Mouse (Mus musculus): ENCODE data around the gene Rnf114. TPM values are rescaled to one million over a fixed set of nuclear protein-coding genes. Genes with fewer than 3 reads are reported as not detected.

The Rnf114 gene
- polyA plus RNA-seq, 1 experiment, result 116 TPM

DNA sequence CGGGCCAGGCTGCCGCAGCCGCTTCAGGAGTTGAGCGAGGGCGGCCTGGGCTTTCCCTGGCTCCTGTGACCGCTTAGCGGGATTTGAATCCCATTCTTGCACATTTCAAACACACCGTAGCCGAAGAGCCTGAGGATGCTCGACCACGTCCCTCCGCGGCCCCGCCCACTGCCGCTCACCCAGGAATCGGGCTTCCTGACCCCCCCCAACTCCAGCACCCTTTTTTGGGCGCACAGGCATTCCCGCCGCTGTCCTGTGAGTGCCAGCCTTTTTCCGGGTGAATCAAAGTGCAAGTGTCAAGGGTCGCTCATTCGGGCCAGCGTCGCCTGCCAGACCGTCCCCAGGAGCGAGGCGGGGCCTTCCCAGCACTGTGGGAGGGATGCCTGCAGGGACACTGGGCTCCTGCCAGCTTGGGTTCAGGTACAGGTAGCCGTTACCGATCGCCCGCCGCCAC, 11.5 kb downstream of the Rnf114 start:
- peaks cover 11% of the 10 kb centered on the region; the same call in 1 of the 2 replicates for H3K4me1 ChIP-seq (ENCODE audit: control insufficient read depth, insufficient read depth, insufficient read length, low read length)
- H3K4me3 ChIP-seq (ENCODE audit: low read depth, low read length), result peak overlapping the region; percentile 97
- under 1% methylated on average over 32 of the region's 32 CpGs for WGBS
- TF ChIP-seq CTCF (IDR thresholded peaks at IDR 0.05; ENCODE audit: extremely low read depth, insufficient read length, insufficient replicate concordance, low read depth, low read length) (no peak), POLR2A (IDR thresholded peaks at IDR 0.05; ENCODE audit: low read depth, low read length) (peak; percentile 32)
- H3K36me3 ChIP-seq (ENCODE audit: control insufficient read depth, insufficient read depth, low read length), result peaks cover 25% of the 10 kb centered on the region
- no peaks in the 10 kb centered on the region for H3K27me3 ChIP-seq (ENCODE audit: control insufficient read depth, insufficient read depth, low read length)
- peak overlapping the region; percentile 96 for H3K27ac ChIP-seq (ENCODE audit: insufficient read depth, low read depth, low read length)

DNA sequence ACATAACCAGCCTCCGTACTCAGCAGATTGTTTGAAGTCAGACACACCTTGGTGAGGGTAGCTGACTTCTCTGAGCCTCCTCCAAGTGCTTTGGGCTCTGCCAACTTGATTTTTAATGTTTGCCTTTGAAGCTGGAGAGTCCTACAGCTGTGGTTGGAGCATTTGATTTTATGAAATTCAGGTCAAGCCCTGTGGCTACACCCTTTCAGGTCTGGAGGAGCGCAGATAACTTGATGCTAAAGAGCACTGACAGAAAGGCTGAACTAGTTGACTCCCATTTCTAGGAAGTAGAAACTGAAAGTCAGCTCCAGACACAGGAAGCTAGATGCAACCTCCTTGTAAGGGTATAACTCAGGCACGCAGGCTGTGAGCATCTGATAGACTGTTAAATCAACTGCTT, 12.7 kb downstream of the Rnf114 start:
- H3K27me3 ChIP-seq (ENCODE audit: control insufficient read depth, insufficient read depth, low read length), result no peaks in the 10 kb centered on the region
- H3K27ac ChIP-seq (ENCODE audit: insufficient read depth, low read depth, low read length), result peak overlapping the region; percentile 96
- WGBS, result 14% methylated on average over 3 of the region's 3 CpGs
- H3K36me3 ChIP-seq (ENCODE audit: control insufficient read depth, insufficient read depth, low read length), result peaks cover 34% of the 10 kb centered on the region
- peak overlapping the region; percentile 50 for H3K4me3 ChIP-seq (ENCODE audit: low read depth, low read length)
- TF ChIP-seq CTCF (IDR thresholded peaks at IDR 0.05; ENCODE audit: extremely low read depth, insufficient read length, insufficient replicate concordance, low read depth, low read length), result no peak
- peaks cover 11% of the 10 kb centered on the region; the same call in 1 of the 2 replicates for H3K4me1 ChIP-seq (ENCODE audit: control insufficient read depth, insufficient read depth, insufficient read length, low read length)

DNA sequence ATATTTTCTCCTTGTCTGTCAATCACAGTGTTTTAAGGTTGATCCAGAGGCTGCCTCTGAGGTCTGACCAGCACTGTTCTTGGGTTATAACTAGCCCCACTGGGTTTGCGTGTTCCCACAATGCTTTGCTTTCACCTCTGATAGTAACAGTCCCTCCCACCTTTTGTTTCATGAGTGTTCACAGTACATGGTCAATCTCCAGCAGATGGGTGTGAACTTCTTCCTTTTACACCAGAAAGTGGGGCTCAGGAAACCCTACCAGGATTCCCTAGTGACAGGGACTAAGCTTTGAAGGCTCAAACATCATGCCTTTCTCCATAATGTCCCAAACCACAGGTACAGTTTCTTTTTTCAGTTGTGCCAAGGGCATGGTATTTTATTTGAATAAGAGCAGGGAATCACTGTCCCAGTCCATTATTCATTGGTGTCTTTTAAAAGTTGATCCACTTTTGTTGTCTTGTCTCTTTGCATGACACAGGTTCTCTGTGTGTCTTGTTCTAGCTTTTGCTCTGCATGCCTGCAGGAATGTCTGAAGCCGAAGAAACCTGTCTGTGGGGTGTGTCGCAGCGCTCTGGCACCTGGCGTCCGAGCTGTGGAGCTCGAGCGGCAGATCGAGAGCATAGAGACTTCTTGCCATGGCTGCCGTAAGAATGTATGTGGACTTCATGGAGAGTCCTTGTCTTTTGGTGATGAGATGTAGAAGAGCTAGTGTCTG, 14.3 kb downstream of the Rnf114 start:
- TF ChIP-seq CTCF (IDR thresholded peaks at IDR 0.05; ENCODE audit: extremely low read depth, insufficient read length, insufficient replicate concordance, low read depth, low read length) (no peak), POLR2A (IDR thresholded peaks at IDR 0.05; ENCODE audit: low read depth, low read length) (no peak)
- peaks cover 47% of the 10 kb centered on the region for H3K36me3 ChIP-seq (ENCODE audit: control insufficient read depth, insufficient read depth, low read length)
- peaks cover 11% of the 10 kb centered on the region; the same call in 1 of the 2 replicates for H3K4me1 ChIP-seq (ENCODE audit: control insufficient read depth, insufficient read depth, insufficient read length, low read length)
- no peak overlapping the region for H3K27ac ChIP-seq (ENCODE audit: insufficient read depth, low read depth, low read length)
- no peaks in the 10 kb centered on the region for H3K27me3 ChIP-seq (ENCODE audit: control insufficient read depth, insufficient read depth, low read length)
- WGBS, result 84% methylated on average over 10 of the region's 10 CpGs
- no peak overlapping the region for H3K4me3 ChIP-seq (ENCODE audit: low read depth, low read length)

DNA sequence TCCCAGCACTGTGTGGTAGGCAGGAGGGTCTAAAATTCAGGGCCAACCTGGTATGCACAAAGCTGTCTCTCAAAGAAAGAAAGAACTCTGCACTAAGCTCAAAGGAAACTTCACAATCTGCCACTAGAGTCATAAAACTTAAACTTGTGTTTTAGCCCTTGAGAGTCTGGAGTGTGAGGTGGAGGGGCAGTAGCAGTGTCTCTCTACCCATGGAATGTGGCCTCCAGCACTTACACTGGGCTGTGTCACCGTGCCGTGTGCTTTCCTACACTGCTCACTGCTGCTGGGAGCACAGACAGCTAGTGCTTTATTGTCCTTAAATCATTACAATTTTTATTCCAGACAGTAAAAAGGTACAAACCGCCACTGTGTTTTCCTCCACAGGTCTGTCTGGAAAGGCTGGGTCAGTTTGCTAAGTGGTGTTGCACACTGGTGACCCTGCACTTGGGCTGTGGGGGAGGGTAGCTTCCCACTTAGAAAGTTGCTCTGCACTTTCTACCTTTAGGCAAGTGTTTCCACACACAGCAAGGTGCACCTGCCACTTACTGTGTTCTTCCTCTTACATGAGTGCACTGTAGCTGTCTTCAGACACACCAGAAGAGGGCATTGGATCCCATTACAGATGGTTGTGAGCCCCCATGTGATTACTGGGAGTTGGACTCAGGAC, 15.4 kb downstream of the Rnf114 start:
- 71% methylated on average over 3 of the region's 3 CpGs for WGBS
- no peak overlapping the region for H3K4me3 ChIP-seq (ENCODE audit: low read depth, low read length)
- TF ChIP-seq POLR2A (IDR thresholded peaks at IDR 0.05; ENCODE audit: low read depth, low read length), result no peak
- TF ChIP-seq CTCF (IDR thresholded peaks at IDR 0.05; ENCODE audit: extremely low read depth, insufficient read length, insufficient replicate concordance, low read depth, low read length), result no peak
- no peak overlapping the region for H3K27ac ChIP-seq (ENCODE audit: insufficient read depth, low read depth, low read length)
- H3K27me3 ChIP-seq (ENCODE audit: control insufficient read depth, insufficient read depth, low read length), result no peaks in the 10 kb centered on the region
- peaks cover 58% of the 10 kb centered on the region for H3K36me3 ChIP-seq (ENCODE audit: control insufficient read depth, insufficient read depth, low read length)
- peaks cover 6% of the 10 kb centered on the region; the same call in 1 of the 2 replicates for H3K4me1 ChIP-seq (ENCODE audit: control insufficient read depth, insufficient read depth, insufficient read length, low read length)

DNA sequence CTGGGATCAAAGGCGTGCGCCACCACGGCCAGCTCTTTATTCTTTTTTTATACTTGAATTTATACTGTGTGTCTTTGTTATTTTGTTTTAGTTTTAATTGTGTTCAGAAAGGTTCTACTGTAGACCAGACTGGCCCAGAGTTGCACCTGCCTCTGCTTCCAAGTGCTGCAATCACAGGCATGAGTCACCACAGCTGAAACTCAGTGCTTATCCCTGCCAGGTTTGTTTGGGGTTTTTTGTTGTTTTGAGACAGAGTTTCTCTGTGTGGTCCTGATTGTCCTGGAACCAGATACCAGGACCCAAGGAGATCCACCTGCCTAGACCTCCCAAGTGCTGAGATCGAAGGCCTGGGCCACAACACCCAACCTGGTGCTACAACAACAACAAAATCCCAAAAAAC, 16.1 kb downstream of the Rnf114 start:
- Histone ChIP-seq H3K4me3 (ENCODE audit: low read depth, low read length) (no peak overlapping the region), H3K27me3 (ENCODE audit: control insufficient read depth, insufficient read depth, low read length) (no peaks in the 10 kb centered on the region), H3K36me3 (ENCODE audit: control insufficient read depth, insufficient read depth, low read length) (peaks cover 66% of the 10 kb centered on the region), H3K27ac (ENCODE audit: insufficient read depth, low read depth, low read length) (no peak overlapping the region), H3K4me1 (ENCODE audit: control insufficient read depth, insufficient read depth, insufficient read length, low read length) (peaks cover 6% of the 10 kb centered on the region; the same call in 1 of the 2 replicates)
- TF ChIP-seq CTCF (IDR thresholded peaks at IDR 0.05; ENCODE audit: extremely low read depth, insufficient read length, insufficient replicate concordance, low read depth, low read length) (no peak), POLR2A (IDR thresholded peaks at IDR 0.05; ENCODE audit: low read depth, low read length) (no peak)
- 93% methylated on average over 4 of the region's 4 CpGs for WGBS

DNA sequence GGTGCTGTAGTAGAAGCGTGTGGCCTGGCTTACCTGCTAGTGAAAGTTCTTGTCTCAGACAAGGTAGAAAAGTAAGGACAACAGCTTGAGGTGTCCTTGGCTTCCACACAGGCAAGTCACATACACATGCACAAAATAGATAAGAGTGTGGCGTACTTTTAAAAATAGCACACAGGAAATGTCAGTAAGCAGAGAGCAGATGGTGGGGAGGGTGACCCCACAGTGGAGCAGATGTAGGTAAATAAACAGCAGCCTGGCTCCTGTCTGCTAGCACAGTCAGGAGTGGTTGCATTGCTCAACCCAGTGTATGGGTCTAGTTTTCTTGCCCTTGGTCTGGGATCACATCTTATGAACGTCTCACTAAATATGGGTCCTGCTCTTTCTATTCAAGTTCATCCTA, 18.0 kb downstream of the Rnf114 start:
- no peak overlapping the region for H3K4me3 ChIP-seq (ENCODE audit: low read depth, low read length)
- H3K27ac ChIP-seq (ENCODE audit: insufficient read depth, low read depth, low read length), result no peak overlapping the region
- TF ChIP-seq CTCF (IDR thresholded peaks at IDR 0.05; ENCODE audit: extremely low read depth, insufficient read length, insufficient replicate concordance, low read depth, low read length), result no peak
- 73% methylated on average over 3 of the region's 3 CpGs for WGBS
- peaks cover 79% of the 10 kb centered on the region for H3K36me3 ChIP-seq (ENCODE audit: control insufficient read depth, insufficient read depth, low read length)
- H3K4me1 ChIP-seq (ENCODE audit: control insufficient read depth, insufficient read depth, insufficient read length, low read length), result peaks cover 3% of the 10 kb centered on the region; the same call in 1 of the 2 replicates
- H3K27me3 ChIP-seq (ENCODE audit: control insufficient read depth, insufficient read depth, low read length), result no peaks in the 10 kb centered on the region

DNA sequence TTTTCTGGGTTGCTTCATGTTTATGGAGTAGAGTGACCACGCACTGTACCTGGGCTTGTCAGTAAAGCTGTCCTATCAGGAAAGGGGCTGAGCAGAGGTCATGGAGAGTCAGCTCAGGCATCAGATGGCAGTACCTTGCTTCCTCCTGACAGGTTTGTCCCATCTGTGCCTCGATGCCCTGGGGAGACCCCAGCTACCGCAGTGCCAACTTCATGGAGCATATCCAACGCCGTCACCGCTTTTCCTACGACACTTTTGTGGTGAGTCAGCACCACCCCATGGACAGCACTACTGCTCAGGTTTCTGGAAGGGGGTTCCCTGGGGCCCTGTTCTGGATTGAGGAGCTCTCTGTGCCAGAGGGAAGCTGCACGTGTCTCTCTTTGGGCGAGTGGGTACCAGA, 19.9 kb downstream of the Rnf114 start:
- WGBS, result 91% methylated on average over 9 of the region's 9 CpGs
- Histone ChIP-seq H3K36me3 (ENCODE audit: control insufficient read depth, insufficient read depth, low read length) (peaks cover 86% of the 10 kb centered on the region), H3K27me3 (ENCODE audit: control insufficient read depth, insufficient read depth, low read length) (no peaks in the 10 kb centered on the region), H3K4me1 (ENCODE audit: control insufficient read depth, insufficient read depth, insufficient read length, low read length) (no peaks in the 10 kb centered on the region; the same call in 1 of the 2 replicates), H3K4me3 (ENCODE audit: low read depth, low read length) (no peak overlapping the region), H3K27ac (ENCODE audit: insufficient read depth, low read depth, low read length) (no peak overlapping the region)
- TF ChIP-seq POLR2A (IDR thresholded peaks at IDR 0.05; ENCODE audit: low read depth, low read length) (0 out of 2 replicates have a peak, but pooled peaks have one; percentile 11), CTCF (IDR thresholded peaks at IDR 0.05; ENCODE audit: extremely low read depth, insufficient read length, insufficient replicate concordance, low read depth, low read length) (no peak)
